ENCODE assay signal across 22 mouse cellular contexts in the genomic region with DNA sequence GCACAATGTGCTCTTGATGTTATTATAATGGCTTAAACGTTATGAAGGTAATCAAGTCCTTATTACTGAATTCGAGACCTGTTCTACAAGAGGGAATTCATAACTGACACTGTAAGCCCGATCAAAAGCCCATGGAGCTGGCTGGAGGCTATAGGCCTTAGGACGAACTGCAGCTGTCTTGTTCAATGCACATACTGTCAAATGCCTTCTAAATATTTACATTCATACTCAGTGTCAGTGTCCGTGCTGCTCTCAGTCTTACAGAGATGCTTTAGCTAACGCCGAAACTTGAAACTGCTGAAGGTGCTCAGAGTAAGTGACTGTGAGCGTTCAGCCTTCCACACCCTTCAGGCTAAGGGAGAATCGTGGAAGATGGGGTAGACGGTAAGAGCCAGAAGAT.
A peak's percentile ranks its signal among the peaks of the same experiment; 100 is the strongest.
DNase-seq lines count a peak whose midpoint lies in the region; ATAC-seq and TF ChIP-seq lines count a peak whose summit lies in the region.
"Had no signal": no experiment of that assay in that cellular context is flagged by ENCODE, and none has a peak within 500 bp of the region (broad histone marks: within the 10 kb centered on the region; RNA-seq: fewer than 3 reads in every experiment).

No protein-coding gene starts in this region.

- no peaks in the 10 kb centered on the region for H3K4me1 ChIP-seq in lung, embryonic 14.5 days (ENCODE audit: insufficient read depth)
- no peaks in the 10 kb centered on the region; the same call in 1 of the 2 replicates for H3K4me1 ChIP-seq in stomach, embryonic 14.5 days (ENCODE audit: control insufficient read depth, insufficient read depth, low read length)
- H3K4me1 ChIP-seq in stomach, postnatal 0 days (replicated peaks; ENCODE audit: control insufficient read depth, insufficient read depth): no peaks in the 10 kb centered on the region
- peaks cover 12% of the 10 kb centered on the region for H3K4me1 ChIP-seq in stomach, embryonic 16.5 days (ENCODE audit: control insufficient read depth, insufficient read depth, low read length)

- H3K27me3 ChIP-seq in lung, embryonic 14.5 days (ENCODE audit: insufficient read depth, low read length): no peaks in the 10 kb centered on the region
- no peaks in the 10 kb centered on the region for H3K27me3 ChIP-seq in stomach, embryonic 14.5 days (ENCODE audit: control insufficient read depth, insufficient read depth, low read length)
- no peaks in the 10 kb centered on the region for H3K27me3 ChIP-seq in stomach, postnatal 0 days (ENCODE audit: control insufficient read depth, insufficient read depth, low read length)
- no peaks in the 10 kb centered on the region for H3K27me3 ChIP-seq in stomach, embryonic 16.5 days (ENCODE audit: control insufficient read depth, insufficient read depth, low read length)
- H3K27me3 ChIP-seq: CH12.LX had no signal

- no peak overlapping the region for H3K27ac ChIP-seq in lung, embryonic 14.5 days (ENCODE audit: low read depth)
- H3K27ac ChIP-seq in stomach, embryonic 14.5 days (ENCODE audit: low read length): no peak overlapping the region
- no peak overlapping the region for H3K27ac ChIP-seq in stomach, postnatal 0 days (replicated peaks)
- H3K27ac ChIP-seq in stomach, embryonic 16.5 days (ENCODE audit: low read length): no peak overlapping the region

- no peaks in the 10 kb centered on the region for H3K36me3 ChIP-seq in lung, embryonic 14.5 days (ENCODE audit: insufficient read depth)
- no peaks in the 10 kb centered on the region for H3K36me3 ChIP-seq in stomach, embryonic 14.5 days (ENCODE audit: control insufficient read depth, insufficient read depth, low read length)
- no peaks in the 10 kb centered on the region for H3K36me3 ChIP-seq in stomach, postnatal 0 days (ENCODE audit: control insufficient read depth, insufficient read depth, low read length)
- H3K36me3 ChIP-seq in stomach, embryonic 16.5 days (ENCODE audit: control insufficient read depth, insufficient read depth, low read length): no peaks in the 10 kb centered on the region
- H3K36me3 ChIP-seq: G1E had no signal

- DNase-seq in heart, adult 11 months: peak; percentile 41
- no peak for DNase-seq in heart, postnatal 4 days
- peak; percentile 68 for DNase-seq in lung, embryonic 14.5 days
- no peak for DNase-seq in lung, postnatal 10 days
- DNase-seq in stomach, postnatal 0 days (ENCODE audit: low spot score): no peak
- no peak for DNase-seq in layer of hippocampus, adult 9-10 months (ENCODE audit: low spot score)
- DNase-seq: adrenal gland, adult 2 months; adrenal gland, adult 8-10 months; adrenal gland, postnatal 10 days; adrenal gland, postnatal 14 days; adrenal gland, postnatal 25 days; adrenal gland, postnatal 36 days; B cell, adult 2 months; cerebellum, adult 11 months; cerebellum, adult 11-12 months had no signal

- peak; percentile 74; the same call in 1 of the 2 replicates for ATAC-seq in lung, embryonic 14.5 days (ENCODE audit: insufficient read depth)
- peak; percentile 46; the same call in 1 of the 2 replicates for ATAC-seq in stomach, embryonic 14.5 days (ENCODE audit: insufficient number of reproducible peaks, insufficient read depth, low FRiP score, low read depth)
- ATAC-seq in stomach, postnatal 0 days (ENCODE audit: low FRiP score, low TSS enrichment): no peak
- ATAC-seq in stomach, embryonic 16.5 days (ENCODE audit: insufficient read depth, low FRiP score): peak; percentile 21; the same call in 1 of the 2 replicates
- ATAC-seq: activated CD4-positive, CD25-positive, alpha-beta regulatory T cell, adult 4 months; CD4-positive, CD25-positive, alpha-beta regulatory T cell, adult 4 months; Patski had no signal

- no peak for TF ChIP-seq EP300 in stomach, postnatal 0 days (optimal IDR thresholded peaks at IDR 0.05)

- H3K4me2 ChIP-seq in lung, embryonic 14.5 days: no peak overlapping the region
- H3K4me2 ChIP-seq in stomach, embryonic 14.5 days (replicated peaks; ENCODE audit: low read depth, low read length): no peak overlapping the region
- no peak overlapping the region for H3K4me2 ChIP-seq in stomach, postnatal 0 days (replicated peaks; ENCODE audit: low read depth)
- no peak overlapping the region for H3K4me2 ChIP-seq in stomach, embryonic 16.5 days (ENCODE audit: low read depth, low read length)

- no peak overlapping the region for H3K9ac ChIP-seq in lung, embryonic 14.5 days
- no peak overlapping the region for H3K9ac ChIP-seq in stomach, embryonic 14.5 days (replicated peaks; ENCODE audit: low read depth, low read length)
- H3K9ac ChIP-seq in stomach, postnatal 0 days (ENCODE audit: low read length): no peak overlapping the region
- no peak overlapping the region for H3K9ac ChIP-seq in stomach, embryonic 16.5 days (ENCODE audit: low read length)

- H3K9me3 ChIP-seq in lung, embryonic 14.5 days (ENCODE audit: low read depth, low read length): no peaks in the 10 kb centered on the region
- H3K9me3 ChIP-seq in stomach, embryonic 14.5 days (ENCODE audit: control insufficient read depth, low read depth, low read length): no peaks in the 10 kb centered on the region
- H3K9me3 ChIP-seq in stomach, postnatal 0 days (ENCODE audit: control insufficient read depth, low read length): no peaks in the 10 kb centered on the region
- no peaks in the 10 kb centered on the region for H3K9me3 ChIP-seq in stomach, embryonic 16.5 days (replicated peaks; ENCODE audit: control insufficient read depth, low read length)
- H3K9me3 ChIP-seq: G1E had no signal

- no peak for TF ChIP-seq CTCF in lung, embryonic 14.5 days (IDR thresholded peaks at IDR 0.05; ENCODE audit: low read depth)
- no peak for TF ChIP-seq CTCF in stomach, postnatal 0 days (IDR thresholded peaks at IDR 0.05; ENCODE audit: low read depth)

- no peak overlapping the region for H3K4me3 ChIP-seq in lung, embryonic 14.5 days (ENCODE audit: low read depth, low read length)
- no peak overlapping the region for H3K4me3 ChIP-seq in stomach, embryonic 14.5 days (ENCODE audit: low read depth, low read length)
- no peak overlapping the region for H3K4me3 ChIP-seq in stomach, postnatal 0 days (ENCODE audit: low read depth, low read length)
- no peak overlapping the region for H3K4me3 ChIP-seq in stomach, embryonic 16.5 days (replicated peaks; ENCODE audit: low read length)

- WGBS in lung, embryonic 14.5 days: 30% methylated on average over 10 of the region's 10 CpGs
- 35% methylated on average over 10 of the region's 10 CpGs for WGBS in stomach, embryonic 14.5 days
- 46% methylated on average over 10 of the region's 10 CpGs for WGBS in stomach, postnatal 0 days
- 45% methylated on average over 10 of the region's 10 CpGs for WGBS in stomach, embryonic 16.5 days

Comparison
In these comparisons a context has a peak if more than half of its experiments do, and no peak if none do; other contexts are left out.
1. DNase-seq: peak in heart, adult 11 months (single experiment) and lung, embryonic 14.5 days (single experiment); none in heart, postnatal 4 days (single experiment), lung, postnatal 10 days (single experiment), stomach, postnatal 0 days (single experiment) and layer of hippocampus, adult 9-10 months (single experiment).